Mouse (Mus musculus): Measurements from ENCODE around the gene Cdc42bpg.

The Cdc42bpg gene

DNA sequence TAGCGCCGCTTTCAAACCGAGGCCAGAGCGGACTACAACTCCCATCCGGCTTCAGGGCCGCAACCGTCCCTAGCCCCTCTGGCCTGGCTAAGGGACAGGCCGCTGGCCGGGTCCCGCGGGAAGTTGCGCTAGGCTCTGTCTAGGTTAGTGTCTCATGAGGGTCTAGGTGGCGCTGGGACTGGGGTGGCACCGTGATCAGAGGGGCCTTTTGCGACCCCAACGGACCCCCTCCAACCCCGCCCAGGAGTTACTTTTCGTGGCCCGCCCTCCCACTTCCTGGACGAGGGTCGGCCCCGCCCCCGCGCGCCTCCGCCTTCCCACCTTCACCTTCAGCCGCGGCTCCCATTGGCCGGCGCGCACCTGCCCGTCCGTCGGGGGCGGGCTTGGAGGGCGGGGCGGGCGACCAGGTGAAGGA lies at the start of gene Cdc42bpg:
Cdc42bpg (plus strand) TSS at position 320 of the 415 bp plus-strand sequence.
- peak; percentile 84 for DNase-seq (ENCODE audit: low spot score)

DNA sequence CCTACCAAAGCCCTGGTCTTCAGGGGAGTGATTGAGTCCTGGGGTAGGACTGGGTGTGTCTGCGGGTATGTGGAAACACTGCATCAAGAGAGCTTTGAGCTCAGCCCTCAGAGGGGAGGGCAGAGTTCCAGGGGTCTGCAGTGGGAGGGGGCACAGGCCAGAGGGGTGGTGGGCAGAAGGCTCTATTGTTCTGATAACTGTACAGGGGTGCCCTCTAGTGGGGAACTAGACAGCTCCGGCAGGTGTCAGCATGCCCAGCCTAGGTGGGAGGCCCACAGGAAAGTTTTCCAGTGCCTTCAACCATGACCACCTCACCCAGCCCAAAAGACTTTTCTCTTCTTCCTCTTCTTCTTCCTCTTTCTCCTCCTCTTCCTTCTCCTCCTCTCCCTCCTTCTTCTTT lies 45.8 kb upstream of the Cdc42bpg start:
- DNase-seq (ENCODE audit: low spot score) = peak; percentile 37

DNA sequence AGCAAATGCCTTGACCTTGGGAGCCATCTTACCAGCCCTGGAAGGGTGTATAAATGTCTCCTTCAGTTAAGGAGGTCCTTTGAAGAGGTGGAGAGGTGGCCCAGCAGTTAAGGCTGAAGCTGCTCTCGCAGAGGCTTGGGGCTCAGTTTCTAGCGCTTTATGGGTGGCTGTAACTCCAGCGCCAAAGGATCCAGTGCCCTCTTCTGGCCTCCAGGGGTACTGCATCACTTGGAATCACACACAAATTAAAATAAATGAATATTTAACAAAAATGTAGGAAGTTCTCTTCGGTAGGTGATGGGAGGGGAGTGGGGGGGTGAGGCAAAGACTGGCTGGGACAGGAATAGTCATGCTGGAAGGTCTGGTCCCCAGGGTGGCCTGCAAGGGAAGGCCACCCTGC lies 45.3 kb upstream of the Cdc42bpg start:
- no peak for DNase-seq (ENCODE audit: low spot score)

DNA sequence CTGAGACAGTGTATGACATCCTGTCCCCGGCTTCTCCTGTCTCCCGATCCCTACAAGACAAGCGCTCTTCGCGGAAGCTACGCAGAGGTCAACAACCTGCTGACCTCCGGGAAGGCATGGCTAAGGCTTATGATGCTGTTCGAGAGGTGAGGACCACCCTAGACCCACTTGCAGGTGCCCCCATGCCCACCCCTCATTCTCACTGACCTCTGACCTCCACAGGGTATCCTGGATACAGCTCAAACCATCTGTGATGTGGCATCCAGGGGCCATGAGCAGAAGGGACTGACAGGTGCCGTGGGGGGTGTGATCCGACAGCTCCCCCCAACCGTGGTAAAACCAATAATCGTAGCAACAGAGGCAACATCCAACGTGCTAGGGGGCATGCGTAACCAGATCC lies 44.9 kb upstream of the Cdc42bpg start:
- no peak for DNase-seq (ENCODE audit: low spot score)

DNA sequence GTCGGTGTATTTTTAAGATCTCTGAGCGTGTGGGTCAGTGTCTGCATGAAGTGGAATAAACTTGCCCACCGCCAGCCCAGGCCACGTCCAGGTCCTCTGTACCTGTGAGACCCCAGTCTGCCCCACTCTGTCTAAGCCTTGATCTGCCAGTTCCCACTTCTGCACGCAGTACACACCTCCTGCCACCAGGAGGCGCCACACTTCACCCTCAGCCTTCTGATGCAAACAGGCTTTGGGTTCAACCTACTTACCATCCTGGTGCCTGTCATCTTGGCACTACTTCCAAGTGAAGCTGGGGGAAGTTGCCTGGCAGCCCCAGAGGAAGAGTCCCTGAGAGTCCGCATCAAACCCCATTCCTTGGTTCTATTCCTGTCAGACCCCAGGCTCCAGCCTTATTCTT lies 44.0 kb upstream of the Cdc42bpg start:
- peak; percentile 76 for DNase-seq (ENCODE audit: low spot score)

DNA sequence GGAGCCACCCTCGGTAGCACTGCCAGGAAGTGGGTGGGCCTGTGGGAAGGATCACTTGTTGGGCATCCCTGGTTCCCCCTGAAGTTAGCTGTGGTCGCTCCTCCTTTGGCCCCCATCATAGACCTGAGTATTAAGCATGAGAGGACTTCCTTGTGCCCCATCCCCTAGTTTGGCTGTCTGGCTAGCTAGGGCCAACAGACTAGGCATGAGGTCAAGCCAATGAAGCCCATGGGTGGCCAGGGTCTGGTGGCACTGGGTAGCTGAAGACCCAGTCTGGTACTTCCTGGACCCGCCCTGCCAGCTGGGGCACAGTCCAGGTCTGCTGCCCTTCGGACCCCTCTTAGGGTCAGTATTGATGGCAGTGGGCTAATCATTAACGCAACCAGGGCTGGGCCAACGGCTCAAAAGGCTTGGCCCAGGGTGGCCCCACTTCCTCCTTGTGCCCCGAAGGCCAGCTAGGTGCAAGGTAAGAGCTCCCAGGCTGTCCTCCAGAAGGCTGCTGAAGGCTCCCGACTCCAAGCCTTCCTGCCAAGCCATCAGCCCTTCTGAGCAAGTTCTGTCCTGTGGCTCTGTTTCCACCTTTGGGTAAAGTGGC lies 43.3 kb upstream of the Cdc42bpg start:
- no peak for DNase-seq (ENCODE audit: low spot score)

DNA sequence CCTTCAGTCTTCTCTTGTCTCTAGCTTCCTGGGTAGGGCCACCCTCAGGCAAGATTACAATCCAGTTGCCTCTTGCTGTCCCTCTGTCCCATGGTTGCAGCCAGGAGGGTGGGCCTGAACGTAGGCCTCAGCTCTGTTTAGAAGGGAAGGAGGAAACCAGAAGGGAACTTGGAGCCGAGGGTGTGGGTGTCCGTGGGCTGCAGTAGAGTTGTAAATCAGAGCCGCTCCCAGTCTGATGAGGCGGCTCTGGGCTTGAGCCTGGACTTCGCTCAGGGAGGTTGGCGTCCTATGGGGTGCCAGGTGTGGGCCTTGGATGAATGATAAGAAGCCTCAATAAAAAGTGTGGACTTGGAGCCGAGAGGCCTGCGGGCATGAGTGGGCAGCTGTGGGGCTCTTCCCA lies 42.1 kb upstream of the Cdc42bpg start:
- no peak for DNase-seq (ENCODE audit: low spot score)

DNA sequence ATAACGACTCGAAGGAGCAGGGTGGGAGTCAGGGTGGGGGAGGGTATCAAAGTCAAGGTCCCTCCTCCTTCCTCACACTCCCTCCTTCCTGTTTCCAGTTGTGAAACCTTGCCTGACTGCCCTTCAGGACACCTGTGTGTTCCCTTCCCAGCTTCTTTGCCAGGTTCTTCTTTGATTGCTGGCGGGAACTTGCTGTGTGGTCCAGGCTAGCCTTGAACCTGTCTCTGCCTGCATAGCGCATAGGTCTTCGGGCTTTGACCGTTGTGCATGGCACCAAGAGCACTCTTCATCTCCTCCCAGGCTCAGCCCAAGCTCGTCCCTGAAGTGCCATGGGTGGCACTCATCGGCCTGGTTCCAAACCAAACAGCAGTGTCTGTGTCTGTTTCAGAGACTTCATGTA lies 41.3 kb upstream of the Cdc42bpg start:
- DNase-seq (ENCODE audit: low spot score) = no peak

DNA sequence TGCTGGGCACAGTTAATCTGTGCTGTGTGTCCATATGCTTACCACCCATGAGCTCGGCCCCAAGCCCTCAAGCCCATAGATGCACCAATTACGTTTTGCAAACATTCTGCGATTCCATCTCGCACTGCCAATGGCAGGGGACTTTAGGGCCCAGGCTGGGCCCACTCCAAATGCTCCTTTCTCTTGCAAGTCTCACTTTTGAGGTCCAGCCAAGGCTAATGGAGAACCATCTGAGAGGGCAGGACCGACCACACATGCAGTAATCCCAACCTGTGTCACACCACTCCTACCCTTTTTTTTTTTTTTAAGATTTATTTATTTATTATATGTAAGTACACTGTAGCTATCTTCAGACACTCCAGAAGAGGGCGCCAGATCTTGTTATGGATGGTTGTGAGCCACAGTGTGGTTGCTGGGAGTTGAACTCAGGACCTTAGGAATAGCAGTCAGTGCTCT lies 40.5 kb upstream of the Cdc42bpg start:
- no peak for DNase-seq (ENCODE audit: low spot score)

DNA sequence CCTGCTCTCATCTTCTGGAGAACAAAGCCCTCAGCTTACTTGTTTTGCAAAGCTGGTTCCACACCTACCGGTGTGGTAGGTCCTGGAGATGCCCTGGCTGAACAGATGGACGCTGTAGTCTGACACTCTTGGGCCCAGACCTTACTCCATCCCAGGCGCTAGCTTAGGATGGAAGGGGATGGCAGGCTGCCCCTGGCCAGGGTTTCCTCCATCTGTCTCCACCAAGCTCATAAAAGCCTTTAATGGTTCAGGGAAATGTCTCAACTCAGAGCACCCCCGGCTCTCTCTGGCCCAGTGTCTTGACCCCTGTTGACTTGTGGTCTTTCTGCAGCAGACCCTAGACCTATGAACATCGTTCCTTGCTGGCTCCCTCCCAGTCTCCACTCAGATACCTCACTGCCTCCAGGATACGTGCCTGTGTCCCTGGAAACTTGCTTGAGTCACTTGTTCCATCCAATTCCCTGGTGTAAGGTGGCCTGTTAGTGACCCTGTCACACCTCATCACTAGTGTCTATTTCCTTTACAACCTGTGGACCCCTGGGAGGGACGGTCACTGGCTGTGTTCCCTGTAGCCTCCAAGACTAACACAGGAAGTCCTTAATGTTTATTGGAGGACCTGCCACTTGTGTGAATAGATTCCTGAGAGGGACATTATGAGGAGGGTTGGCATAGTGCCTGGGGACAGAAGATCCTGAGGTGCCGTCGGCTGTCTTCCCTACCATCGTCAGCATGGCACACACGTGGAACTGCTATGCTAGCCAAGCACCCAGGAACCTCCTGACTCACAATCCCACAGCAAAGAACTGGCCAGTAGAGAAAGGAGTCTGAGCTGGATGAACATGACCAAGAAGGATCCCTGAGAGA lies 38.7 kb upstream of the Cdc42bpg start:
- no peak for DNase-seq (ENCODE audit: low spot score)

DNA sequence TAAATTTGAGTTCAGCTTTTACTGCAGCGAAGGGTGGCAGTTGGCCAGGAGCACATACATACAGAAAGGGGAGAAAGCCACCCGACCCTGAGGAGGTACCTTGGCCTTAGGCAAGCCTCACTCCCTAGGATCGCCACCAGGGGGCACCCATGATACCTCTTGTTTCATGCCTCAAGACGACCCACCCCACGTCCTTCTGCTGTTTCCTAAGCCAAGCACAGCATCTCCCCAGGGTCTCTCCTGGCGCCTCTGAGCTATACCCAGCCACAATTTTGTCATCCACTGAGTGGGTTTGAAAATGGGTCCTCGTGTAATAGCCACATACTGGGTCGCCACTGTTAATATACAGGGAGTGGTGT lies 38.1 kb upstream of the Cdc42bpg start:
- peak; percentile 95 for DNase-seq (ENCODE audit: low spot score)

DNA sequence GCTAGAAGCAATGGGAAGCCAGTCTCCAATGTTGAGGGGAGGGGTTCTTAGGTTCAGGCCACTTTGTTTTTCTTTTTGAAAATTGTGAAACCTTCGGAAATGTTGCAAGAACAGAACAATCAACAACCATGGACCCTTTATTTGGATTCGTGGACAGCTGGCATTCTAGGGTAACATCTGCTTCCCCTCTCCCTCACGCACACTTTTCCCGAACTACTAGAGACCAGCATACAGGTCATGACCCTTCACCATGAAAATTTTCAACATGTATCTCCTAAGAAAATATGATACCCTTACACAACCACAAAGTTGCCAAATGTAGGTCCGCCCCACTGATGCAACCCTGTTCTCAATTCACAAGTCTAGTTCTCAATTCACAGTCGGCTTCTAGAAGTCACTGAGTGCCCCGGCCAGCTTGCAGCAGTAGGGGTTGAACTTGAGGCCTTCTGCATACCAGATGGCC lies 37.6 kb upstream of the Cdc42bpg start:
- DNase-seq (ENCODE audit: low spot score) = no peak

DNA sequence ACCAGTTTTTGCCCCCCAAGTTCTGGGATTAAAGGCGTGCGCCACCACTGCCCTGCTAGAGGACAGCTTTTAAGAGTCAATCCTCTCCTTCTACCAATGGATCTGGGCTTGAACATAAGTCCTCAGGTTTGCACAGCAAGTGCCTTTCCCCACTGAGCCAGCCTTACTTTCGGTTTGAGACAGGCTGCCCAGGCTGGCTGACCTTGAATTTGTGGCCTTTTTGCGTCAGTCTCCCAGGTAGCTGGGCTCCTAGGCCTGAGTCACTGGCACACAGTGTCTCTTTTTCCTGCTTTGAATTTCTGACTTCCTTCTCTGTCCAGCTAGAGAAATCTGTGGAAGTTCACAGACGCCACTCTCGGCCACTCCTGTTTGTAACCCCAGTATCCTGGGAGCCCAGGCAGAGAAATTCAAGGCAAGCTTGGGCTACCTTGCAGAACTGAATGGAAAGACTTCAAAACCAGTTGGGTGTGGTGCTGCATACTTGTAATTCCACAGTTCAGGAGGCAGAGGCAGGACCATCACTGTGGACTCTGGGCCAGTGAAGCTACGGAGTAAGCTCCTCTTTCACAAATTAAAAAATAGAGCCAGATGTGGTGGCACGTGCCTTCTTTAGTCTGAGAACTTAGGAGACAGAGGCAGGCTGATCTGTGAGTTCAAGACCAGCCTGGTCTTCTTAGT lies 36.3 kb upstream of the Cdc42bpg start:
- DNase-seq (ENCODE audit: low spot score) = no peak

DNA sequence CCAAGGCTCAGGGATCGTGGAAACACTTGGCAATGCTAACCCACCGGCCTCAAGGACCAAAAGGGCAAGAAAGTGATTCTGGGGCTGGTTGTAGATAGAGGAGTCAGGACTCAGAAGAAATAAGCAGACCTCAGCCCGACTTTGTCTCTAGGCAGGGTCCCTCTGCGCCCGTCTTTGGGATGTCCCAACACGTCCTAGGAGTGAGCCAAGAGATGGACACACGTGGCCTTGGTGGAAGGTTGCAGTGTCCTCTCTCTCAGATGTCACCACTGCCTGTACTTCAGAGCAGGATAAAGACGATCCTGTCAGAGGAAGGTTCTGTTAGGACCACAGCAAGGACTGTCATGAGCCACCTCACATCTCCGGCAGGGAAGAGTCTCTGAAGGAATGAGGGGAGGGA lies 35.6 kb upstream of the Cdc42bpg start:
- no peak for DNase-seq (ENCODE audit: low spot score)

DNA sequence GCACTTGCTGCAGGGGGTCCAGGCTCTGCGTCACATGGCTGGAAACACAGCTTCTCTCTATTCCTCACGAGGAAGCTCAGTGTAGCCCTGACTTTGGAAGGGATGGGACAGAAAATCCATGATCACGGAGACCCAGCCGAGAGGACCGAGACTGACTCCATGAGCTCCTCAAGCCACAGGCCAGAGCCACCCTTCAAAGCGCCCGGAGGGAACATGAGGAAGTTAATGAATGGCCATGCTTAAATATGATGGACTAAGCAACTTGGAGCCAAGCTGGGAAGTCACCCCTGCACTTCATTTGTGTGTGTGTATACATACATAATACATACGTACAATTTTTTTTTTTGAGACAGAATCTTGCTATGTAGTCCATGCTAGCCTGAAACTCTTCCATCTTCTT lies 35.0 kb upstream of the Cdc42bpg start:
- DNase-seq (ENCODE audit: low spot score) = no peak

DNA sequence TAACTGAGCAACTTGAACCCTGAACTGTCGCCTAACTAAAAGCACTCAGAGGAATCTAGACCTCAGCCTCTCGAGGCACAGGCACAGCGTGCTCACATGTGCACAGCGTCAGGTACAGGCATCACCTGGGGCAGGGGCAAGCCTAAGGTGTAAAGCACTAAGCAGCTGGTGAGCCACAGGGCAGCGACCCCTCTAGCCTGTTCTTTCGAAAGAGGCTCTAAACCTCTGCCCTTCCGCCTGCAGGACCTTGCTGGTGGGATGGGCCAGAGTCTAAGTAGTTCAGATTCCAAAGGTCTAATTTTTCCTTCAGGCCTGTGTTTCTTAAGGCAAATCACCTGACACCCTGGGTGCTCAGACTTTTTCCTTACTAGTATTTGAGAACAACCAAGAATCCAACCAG lies 34.2 kb upstream of the Cdc42bpg start:
- no peak for DNase-seq (ENCODE audit: low spot score)

DNA sequence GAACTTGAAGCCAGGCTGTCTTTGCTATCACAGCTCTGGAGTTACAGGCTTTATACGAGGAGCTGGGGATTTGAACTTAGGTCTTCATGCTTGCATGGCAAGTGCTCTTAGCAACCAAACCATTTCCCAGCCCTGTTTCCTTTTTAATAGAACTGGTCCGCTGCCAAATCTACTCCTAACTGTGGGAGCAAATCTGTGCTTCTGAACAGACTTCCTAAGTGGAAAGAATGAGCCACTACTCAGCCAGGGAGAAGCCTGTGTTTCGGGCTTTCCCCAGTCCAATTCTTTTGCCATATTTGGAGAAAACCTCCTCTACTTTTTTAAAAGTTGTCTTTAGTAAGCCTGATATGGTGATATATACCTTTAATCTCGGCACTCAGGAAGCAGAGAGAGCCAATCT lies 33.5 kb upstream of the Cdc42bpg start:
- DNase-seq (ENCODE audit: low spot score) = no peak

DNA sequence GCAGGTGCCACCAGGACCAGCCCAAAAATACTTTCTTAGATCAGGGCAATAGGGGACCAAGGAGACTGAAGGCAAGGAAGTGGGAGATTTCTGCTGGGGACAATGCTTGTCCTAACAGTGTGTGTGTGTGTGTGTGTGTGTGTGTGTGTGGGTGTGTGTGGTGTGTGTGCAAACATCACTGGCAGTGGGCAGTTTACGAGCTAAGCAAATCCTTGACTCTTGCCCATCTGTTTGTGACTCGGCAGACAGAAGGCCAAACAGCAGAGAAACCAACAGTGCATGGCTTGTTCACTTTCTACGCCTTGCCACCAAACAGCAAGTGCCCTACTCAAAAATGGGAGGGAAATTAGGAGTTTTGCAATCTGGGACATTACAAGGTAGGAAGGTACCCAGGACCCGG lies 32.7 kb upstream of the Cdc42bpg start:
- DNase-seq (ENCODE audit: low spot score) = no peak

DNA sequence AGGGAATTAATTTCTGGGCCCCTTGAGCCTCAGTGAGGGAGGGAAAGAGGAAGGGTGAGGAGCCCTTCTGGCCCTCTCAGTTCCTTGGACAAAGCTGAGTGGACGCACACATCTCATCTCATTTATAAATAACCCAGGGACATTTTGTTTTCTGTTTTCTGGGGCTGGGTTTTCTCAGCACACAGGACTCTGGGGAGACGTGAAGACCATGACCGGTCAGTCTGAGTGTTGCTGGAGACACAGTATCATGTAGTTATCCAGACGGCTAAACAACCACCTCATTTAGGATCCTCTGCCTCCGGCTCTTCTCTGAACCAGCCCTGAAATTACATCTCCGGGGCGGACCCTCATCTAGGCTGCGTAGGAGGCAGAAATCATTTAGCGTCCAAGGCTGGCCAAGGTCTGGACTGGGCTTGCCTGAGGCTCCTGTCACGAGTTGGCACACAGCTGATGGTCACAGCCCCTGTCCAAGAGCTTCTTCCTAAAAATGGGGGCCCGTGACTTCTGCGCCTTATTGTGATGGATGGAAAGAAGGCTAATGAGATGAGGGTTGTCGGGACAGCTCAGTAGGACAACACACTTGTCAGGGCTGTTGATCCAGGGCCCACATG lies 32.2 kb upstream of the Cdc42bpg start:
- no peak for DNase-seq (ENCODE audit: low spot score)

DNA sequence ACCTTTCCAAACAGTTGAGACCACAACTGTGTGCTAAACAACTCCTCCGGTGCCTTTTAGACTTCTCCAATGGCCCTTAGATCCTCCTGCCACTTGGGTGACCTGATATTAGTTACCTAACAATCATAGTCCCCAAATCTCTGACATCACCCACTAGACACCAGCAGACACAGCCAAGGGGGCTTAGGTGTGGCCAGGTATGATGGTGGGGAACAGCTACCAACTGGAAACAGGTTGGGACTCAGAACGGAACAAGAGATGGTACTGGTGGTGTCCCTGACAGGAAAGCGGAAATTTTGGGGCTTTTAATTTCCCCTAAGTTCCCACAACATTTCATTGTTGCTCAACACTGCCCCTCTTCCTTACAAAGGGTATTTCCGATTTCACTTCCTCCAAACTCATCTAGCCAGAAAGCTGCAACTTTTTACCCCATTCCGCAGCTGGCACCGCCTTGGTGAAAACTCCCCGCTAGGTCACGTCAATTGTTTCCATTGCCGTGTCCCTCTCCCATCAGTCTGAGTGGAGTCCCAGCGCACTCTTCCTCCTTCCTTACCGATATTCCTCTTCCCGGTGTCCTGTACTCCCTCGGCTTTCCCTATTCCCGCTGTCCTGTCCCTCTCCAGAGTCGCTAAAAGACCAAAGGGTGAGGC lies 30.4 kb upstream of the Cdc42bpg start:
- DNase-seq (ENCODE audit: low spot score) = peak; percentile 32

DNA sequence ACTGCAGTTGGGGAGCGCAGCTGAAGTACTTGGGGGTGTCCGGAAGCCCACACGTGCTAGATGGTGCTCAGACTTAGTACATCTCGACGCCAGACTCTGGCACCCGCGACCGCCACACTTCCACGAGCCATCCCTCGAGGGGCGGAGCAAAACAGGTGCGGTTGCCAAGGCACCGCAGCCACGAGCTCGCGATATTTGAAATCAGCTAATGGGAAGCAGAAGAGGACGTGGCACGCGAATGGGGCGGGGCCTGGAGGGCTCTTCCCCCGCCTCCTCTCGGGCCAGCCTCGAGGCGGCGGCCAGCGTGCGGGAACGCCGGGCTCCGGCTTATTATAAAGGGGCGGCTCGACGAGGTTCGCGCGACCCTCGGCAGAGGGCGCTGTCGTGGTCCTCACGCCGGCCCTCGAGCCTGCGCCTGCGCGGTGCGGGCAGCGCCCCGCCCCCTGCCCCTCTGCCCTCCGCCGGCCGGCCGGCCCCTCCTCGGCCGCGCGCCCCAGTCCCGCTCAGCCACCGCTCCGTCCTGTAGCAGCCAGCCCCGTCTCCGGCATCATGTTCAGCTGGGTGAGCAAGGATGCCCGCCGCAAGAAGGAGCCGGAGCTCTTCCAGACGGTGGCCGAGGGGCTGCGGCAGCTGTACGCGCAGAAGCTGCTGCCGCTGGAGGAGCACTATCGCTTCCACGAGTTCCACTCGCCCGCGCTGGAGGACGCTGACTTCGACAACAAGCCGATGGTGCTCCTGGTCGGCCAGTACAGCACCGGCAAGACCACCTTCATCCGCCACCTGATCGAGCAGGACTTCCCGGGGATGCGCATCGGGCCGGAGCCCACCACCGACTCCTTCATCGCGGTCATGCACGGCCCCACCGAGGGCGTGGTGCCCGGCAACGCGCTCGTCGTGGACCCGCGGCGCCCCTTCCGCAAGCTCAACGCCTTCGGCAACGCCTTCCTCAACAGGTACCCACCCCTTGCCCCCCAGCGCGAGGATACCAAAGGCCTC lies 29.5 kb upstream of the Cdc42bpg start, which contains the start of gene Ehd1:
Ehd1 (plus strand) TSS at position 300 of the 996 bp plus-strand sequence.
- DNase-seq (ENCODE audit: low spot score) = peak; percentile 99

Data from embryo, embryonic 10 days (tissue).